Mouse (Mus musculus) C2C12 (cell line): ENCODE data around the gene Adamts16.

Source experiments
- CTCF ChIP-seq: IDR thresholded peaks from one replicate; pipeline ENCODE4 v1.5.1; 2011; ENCODE audit not compliant: control insufficient read depth, insufficient read depth, insufficient read length
- MAX ChIP-seq: IDR thresholded peaks from one replicate; pipeline ENCODE4 v1.6.1; 2011; ENCODE audit warnings: mild to moderate bottlenecking, control low read depth
- MYOD1 ChIP-seq: IDR thresholded peaks from one replicate; pipeline ENCODE4 v1.6.1; 2011; ENCODE audit warnings: low read depth; ENCODE audit not compliant: control insufficient read depth, insufficient read length
- USF1 ChIP-seq: IDR thresholded peaks from one replicate; pipeline ENCODE4 v1.6.1; 2011; ENCODE audit warnings: low read depth, mild to moderate bottlenecking, control low read depth, moderate library complexity

DNA sequence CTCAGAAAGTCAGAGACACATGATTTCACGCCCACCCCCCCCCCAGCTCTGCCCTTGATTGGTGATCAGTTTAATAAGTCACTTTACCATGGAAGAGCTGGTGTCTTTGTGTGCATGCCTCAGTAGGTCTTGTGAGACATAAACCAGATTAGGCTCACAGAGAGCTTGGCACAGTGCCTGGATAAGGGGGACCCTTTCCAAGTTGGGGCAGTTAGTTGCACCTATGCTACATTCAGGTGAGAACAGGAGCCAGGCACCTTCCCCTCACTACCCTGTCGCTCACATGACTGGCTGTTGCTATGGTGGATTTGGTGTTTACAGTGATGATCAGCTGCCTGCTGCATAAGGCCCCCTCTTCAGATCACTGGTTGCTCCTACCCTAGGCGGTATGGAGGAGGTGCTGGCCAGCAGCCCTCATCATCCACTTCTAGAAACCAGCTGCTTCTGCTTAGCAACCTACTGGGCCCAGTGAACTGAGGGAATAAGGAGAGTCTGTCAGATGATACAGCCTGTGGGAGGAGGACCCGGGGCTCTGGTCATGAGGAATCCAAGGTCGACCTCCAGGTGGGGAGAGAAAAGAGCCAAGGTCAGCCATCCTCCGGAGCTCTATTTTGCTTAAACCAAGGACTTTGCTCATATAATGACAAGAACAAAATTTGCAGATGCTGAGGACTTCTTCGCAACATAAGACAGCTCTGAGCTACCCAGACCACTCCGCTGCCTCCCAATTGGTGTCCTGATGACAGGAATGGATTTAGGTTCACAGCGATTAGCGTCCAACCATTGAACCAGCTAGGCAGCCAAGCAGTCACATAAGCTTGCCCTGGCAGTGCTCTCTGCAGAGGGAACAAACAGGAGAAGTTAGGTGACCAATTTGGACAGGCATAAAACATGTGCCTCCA is 35.3 kb upstream of the Adamts16 start:
- TF ChIP-seq MYOD1 = no peak
- no peak for TF ChIP-seq CTCF
- no peak for TF ChIP-seq USF1
- no peak for TF ChIP-seq MAX
